Mouse (Mus musculus): Measurements from ENCODE around the gene Ptov1. TPM values are rescaled to one million over a fixed set of nuclear protein-coding genes. Genes with fewer than 3 reads are reported as not detected.
"Not testable (repeated sequence)": the region's sequence is repeated elsewhere in the genome, so short reads cannot be mapped to it uniquely, and the experiment has no call there.

Ptov1 gene
- polyA plus RNA-seq, 1 experiment from 2014 or later, result 459 TPM

- Histone ChIP-seq H3K36me3 (peaks cover 49% of the 10 kb centered on the region), H3K4me1 (peaks cover 37% of the 10 kb centered on the region), H3K27me3 (replicated peaks) (no peaks in the 10 kb centered on the region), H3K9ac (replicated peaks) (no peak overlapping the region), H3K9me3 (replicated peaks) (no peaks in the 10 kb centered on the region), H3K4me2 (no peak overlapping the region), H3K4me3 (replicated peaks) (no peak overlapping the region), H3K27ac (replicated peaks) (no peak overlapping the region)
- no peak for ATAC-seq (ENCODE audit: low FRiP score)
- WGBS, result 90% methylated on average over 7 of the region's 7 CpGs
Observed at GRCm38 (mm10) chr7:44886964-44887363, 17.4 kb upstream of the Ptov1 start.

GRCm38 (mm10) chr7:44884637-44885036 lies 15.0 kb upstream of the Ptov1 start:
- H3K4me3 ChIP-seq (replicated peaks), result no peak overlapping the region
- no peak overlapping the region for H3K9ac ChIP-seq (replicated peaks)
- WGBS, result 98% methylated on average over 5 of the region's 5 CpGs
- H3K27ac ChIP-seq (replicated peaks), result no peak overlapping the region
- no peaks in the 10 kb centered on the region for H3K27me3 ChIP-seq (replicated peaks)
- H3K9me3 ChIP-seq (replicated peaks), result no peaks in the 10 kb centered on the region
- H3K4me2 ChIP-seq, result no peak overlapping the region
- H3K4me1 ChIP-seq, result peaks cover 16% of the 10 kb centered on the region
- ATAC-seq (ENCODE audit: low FRiP score), result no peak
- H3K36me3 ChIP-seq, result peaks cover 70% of the 10 kb centered on the region

GRCm38 (mm10) chr7:44883036-44883435 lies 13.4 kb upstream of the Ptov1 start:
- H3K27me3 ChIP-seq (replicated peaks), result no peaks in the 10 kb centered on the region
- peaks cover 76% of the 10 kb centered on the region for H3K36me3 ChIP-seq
- ATAC-seq (ENCODE audit: low FRiP score), result no peak
- H3K4me1 ChIP-seq, result peaks cover 1% of the 10 kb centered on the region
- H3K4me3 ChIP-seq (replicated peaks), result no peak overlapping the region
- 94% methylated on average over 3 of the region's 3 CpGs for WGBS
- no peak overlapping the region for H3K9ac ChIP-seq (replicated peaks)
- no peak overlapping the region for H3K4me2 ChIP-seq
- no peaks in the 10 kb centered on the region for H3K9me3 ChIP-seq (replicated peaks)
- no peak overlapping the region for H3K27ac ChIP-seq (replicated peaks)

GRCm38 (mm10) chr7:44877833-44878232 lies 8.2 kb upstream of the Ptov1 start:
- ATAC-seq (ENCODE audit: low FRiP score), result no peak
- WGBS, result 89% methylated on average over 14 of the region's 14 CpGs
- H3K9me3 ChIP-seq (replicated peaks), result no peaks in the 10 kb centered on the region
- no peak overlapping the region for H3K9ac ChIP-seq (replicated peaks)
- no peak overlapping the region for H3K4me2 ChIP-seq
- peaks cover 71% of the 10 kb centered on the region for H3K36me3 ChIP-seq
- H3K4me3 ChIP-seq (replicated peaks), result no peak overlapping the region
- no peaks in the 10 kb centered on the region for H3K4me1 ChIP-seq
- no peaks in the 10 kb centered on the region for H3K27me3 ChIP-seq (replicated peaks)
- no peak overlapping the region for H3K27ac ChIP-seq (replicated peaks)

- not testable (repeated sequence) for ATAC-seq (ENCODE audit: low FRiP score); H3K27ac ChIP-seq (replicated peaks); H3K4me3 ChIP-seq (replicated peaks); H3K9ac ChIP-seq (replicated peaks); H3K4me2 ChIP-seq; H3K27me3 ChIP-seq (replicated peaks); H3K9me3 ChIP-seq (replicated peaks)
- H3K4me1 ChIP-seq, result peaks cover 28% of the 10 kb centered on the region
- peaks cover 11% of the 10 kb centered on the region for H3K36me3 ChIP-seq
- 94% methylated on average over 2 of the region's 2 CpGs for WGBS
Observed at GRCm38 (mm10) chr7:44871774-44872173, 2.2 kb upstream of the Ptov1 start.

- no peaks in the 10 kb centered on the region for H3K9me3 ChIP-seq (replicated peaks)
- no peak overlapping the region for H3K4me3 ChIP-seq (replicated peaks)
- no peak overlapping the region for H3K9ac ChIP-seq (replicated peaks)
- peaks cover 10% of the 10 kb centered on the region for H3K36me3 ChIP-seq
- no peak overlapping the region for H3K4me2 ChIP-seq
- no peak for ATAC-seq (ENCODE audit: low FRiP score)
- 37% methylated on average over 1 of the region's 1 CpGs for WGBS
- H3K27ac ChIP-seq (replicated peaks), result 0 out of 2 replicates have a peak overlapping the region, but pooled peaks have one; percentile 23
- peaks cover 34% of the 10 kb centered on the region for H3K4me1 ChIP-seq
- no peaks in the 10 kb centered on the region for H3K27me3 ChIP-seq (replicated peaks)
Observed at GRCm38 (mm10) chr7:44871181-44871580, 1.6 kb upstream of the Ptov1 start.

GRCm38 (mm10) chr7:44870614-44871013 lies 1.0 kb upstream of the Ptov1 start:
- peak overlapping the region; percentile 33 for H3K9ac ChIP-seq (replicated peaks)
- WGBS, result 80% methylated on average over 6 of the region's 6 CpGs
- H3K36me3 ChIP-seq, result 0 out of 2 replicates have a peak, but pooled peaks cover 5% of the 10 kb centered on the region
- peak overlapping the region; percentile 80 for H3K4me2 ChIP-seq
- peaks cover 40% of the 10 kb centered on the region for H3K4me1 ChIP-seq
- peak overlapping the region; percentile 75 for H3K4me3 ChIP-seq (replicated peaks)
- no peak for ATAC-seq (ENCODE audit: low FRiP score)
- H3K27me3 ChIP-seq (replicated peaks), result no peaks in the 10 kb centered on the region
- peak overlapping the region; percentile 99 for H3K27ac ChIP-seq (replicated peaks)
- no peaks in the 10 kb centered on the region for H3K9me3 ChIP-seq (replicated peaks)

- H3K4me3 ChIP-seq (replicated peaks), result peak overlapping the region; percentile 75
- under 1% methylated on average over 68 of the region's 108 CpGs for WGBS
- H3K27ac ChIP-seq (replicated peaks), result peak overlapping the region; percentile 99
- H3K4me1 ChIP-seq, result peaks cover 55% of the 10 kb centered on the region
- peak overlapping the region; percentile 80 for H3K4me2 ChIP-seq
- H3K36me3 ChIP-seq, result peaks cover 16% of the 10 kb centered on the region
- no peaks in the 10 kb centered on the region for H3K9me3 ChIP-seq (replicated peaks)
- peak overlapping the region; percentile 96 for H3K9ac ChIP-seq (replicated peaks)
- no peaks in the 10 kb centered on the region for H3K27me3 ChIP-seq (replicated peaks)
- ATAC-seq (ENCODE audit: low FRiP score), result peak; percentile 43
Observed at GRCm38 (mm10) chr7:44868919-44869696, 480 bp downstream of the Ptov1 start.

GRCm38 (mm10) chr7:44868465-44868864 lies 1.1 kb downstream of the Ptov1 start:
- 5% methylated on average over 16 of the region's 16 CpGs for WGBS
- Histone ChIP-seq H3K9me3 (replicated peaks) (no peaks in the 10 kb centered on the region), H3K36me3 (peaks cover 23% of the 10 kb centered on the region), H3K4me2 (peak overlapping the region; percentile 80), H3K4me3 (replicated peaks) (peak overlapping the region; percentile 75), H3K9ac (replicated peaks) (peak overlapping the region; percentile 96), H3K27ac (replicated peaks) (peak overlapping the region; percentile 99), H3K27me3 (replicated peaks) (no peaks in the 10 kb centered on the region), H3K4me1 (peaks cover 55% of the 10 kb centered on the region)
- no peak for ATAC-seq (ENCODE audit: low FRiP score)

GRCm38 (mm10) chr7:44867802-44868201 lies 1.8 kb downstream of the Ptov1 start:
- peaks cover 29% of the 10 kb centered on the region for H3K36me3 ChIP-seq
- H3K9ac ChIP-seq (replicated peaks), result peak overlapping the region; percentile 96
- peak overlapping the region; percentile 99; the same call in 1 of the 2 replicates for H3K27ac ChIP-seq (replicated peaks)
- H3K9me3 ChIP-seq (replicated peaks), result no peaks in the 10 kb centered on the region
- no peaks in the 10 kb centered on the region for H3K27me3 ChIP-seq (replicated peaks)
- WGBS, result 47% methylated on average over 9 of the region's 9 CpGs
- H3K4me2 ChIP-seq, result peak overlapping the region; percentile 80
- H3K4me3 ChIP-seq (replicated peaks), result peak overlapping the region; percentile 75
- ATAC-seq (ENCODE audit: low FRiP score), result no peak
- peaks cover 55% of the 10 kb centered on the region for H3K4me1 ChIP-seq

GRCm38 (mm10) chr7:44867010-44867702 lies 2.4 kb downstream of the Ptov1 start:
- Histone ChIP-seq H3K9me3 (replicated peaks) (no peaks in the 10 kb centered on the region), H3K9ac (replicated peaks) (peak overlapping the region; percentile 96), H3K4me2 (peak overlapping the region; percentile 80), H3K4me1 (peaks cover 55% of the 10 kb centered on the region), H3K36me3 (peaks cover 36% of the 10 kb centered on the region), H3K27ac (replicated peaks) (peak overlapping the region; percentile 68; the same call in 1 of the 2 replicates), H3K27me3 (replicated peaks) (no peaks in the 10 kb centered on the region), H3K4me3 (replicated peaks) (peak overlapping the region; percentile 75)
- ATAC-seq (ENCODE audit: low FRiP score), result no peak
- WGBS, result 77% methylated on average over 19 of the region's 19 CpGs

All from neural tube, embryonic 15.5 days (tissue).